Mouse (Mus musculus) MEL (cell line): ENCODE results near the gene Scap. TPM values are rescaled to one million over a fixed set of nuclear protein-coding genes. Genes with fewer than 3 reads are reported as not detected.

Experiments
- DNase-seq: peaks from one replicate; pipeline ENCODE4 v3.0.0; 2011; ENCODE audit warnings: low read depth, low spot score
- H3K27ac ChIP-seq: 2 replicates; pipeline ENCODE4 v1.5.1; 2012; ENCODE audit warnings: low read depth, mild to moderate bottlenecking, control low read depth, low read length, moderate library complexity; ENCODE audit not compliant: control insufficient read depth
- H3K27me3 ChIP-seq, 2 experiments: fragments of 150-350 bp in 1 of 2; sonication (generic) in 1 of 2; 2 replicates each; pipeline ENCODE4 v1.6.1; 2012; ENCODE audit warnings: low read length in 2 of 2, mild to moderate bottlenecking in 2 of 2, improper control_type of control experiment in 1 of 2, moderate library complexity in 1 of 2; ENCODE audit not compliant: insufficient read depth in 2 of 2, control insufficient read depth in 1 of 2
- H3K36me3 ChIP-seq, 2 experiments: 2 replicates each; pipeline ENCODE4 v1.6.1; 2012 to 2014; ENCODE audit warnings: low read length in 2 of 2, improper control_type of control experiment in 1 of 2, inconsistent platforms in 1 of 2, mild to moderate bottlenecking in 1 of 2; ENCODE audit not compliant: insufficient read depth in 2 of 2, control insufficient read depth in 1 of 2
- H3K4me1 ChIP-seq, 2 experiments: fragments of 150-350 bp in 1 of 2; sonication (generic) in 1 of 2; 2 replicates each; pipeline ENCODE4 v1.6.1; 2012; ENCODE audit warnings: low read length in 2 of 2, improper control_type of control experiment in 1 of 2, mild to moderate bottlenecking in 1 of 2; ENCODE audit not compliant: insufficient read depth in 2 of 2, control insufficient read depth in 1 of 2
- H3K4me3 ChIP-seq, 2 experiments: fragments of 150-350 bp in 1 of 2; sonication (generic) in 1 of 2; 2 replicates each; pipeline ENCODE4 v1.5.1; 2012; ENCODE audit warnings: low read depth in 2 of 2, low read length in 2 of 2, mild to moderate bottlenecking in 2 of 2, moderate library complexity in 2 of 2, control low read depth in 1 of 2, improper control_type of control experiment in 1 of 2; ENCODE audit not compliant: control insufficient read depth in 1 of 2, insufficient read depth in 1 of 2
- H3K79me2 ChIP-seq: 2 replicates; pipeline ENCODE4 v1.6.1; 2012; ENCODE audit warnings: mild to moderate bottlenecking, low read length, moderate library complexity; ENCODE audit not compliant: control insufficient read depth, poor library complexity, insufficient read depth
- H3K9ac ChIP-seq: 2 replicates; pipeline ENCODE4 v1.6.1; 2012; ENCODE audit warnings: low read depth, mild to moderate bottlenecking, control low read depth, low read length, moderate library complexity; ENCODE audit not compliant: control insufficient read depth, poor library complexity, severe bottlenecking
- H3K9me3 ChIP-seq: fragments of 150-350 bp; sonication (generic); replicated peaks from 2 replicates; pipeline ENCODE4 v1.6.1; 2012; ENCODE audit warnings: mild to moderate bottlenecking, low read length, improper control_type of control experiment, moderate library complexity; ENCODE audit not compliant: insufficient read depth
- CHD2 ChIP-seq: IDR thresholded peaks from 2 replicates; pipeline ENCODE4 v1.6.1; 2011; ENCODE audit warnings: low read length, improper control_type of control experiment
- CTCF ChIP-seq, 3 experiments: IDR thresholded peaks in 2 of 3; conservative IDR thresholded peaks in 1 of 3; 2 replicates each; pipeline ENCODE4 v1.5.1; 2011 to 2012; ENCODE audit warnings: low read length in 3 of 3, low read depth in 2 of 3, mild to moderate bottlenecking in 2 of 3, improper control_type of control experiment in 1 of 3, inconsistent platforms in 1 of 3, mixed read lengths in 1 of 3, moderate library complexity in 1 of 3; ENCODE audit not compliant: control insufficient read depth in 1 of 3, insufficient read depth in 1 of 3, poor library complexity in 1 of 3, severe bottlenecking in 1 of 3
- E2F4 ChIP-seq: IDR thresholded peaks from 2 replicates; pipeline ENCODE4 v1.6.1; 2011; ENCODE audit warnings: low read depth, low read length, improper control_type of control experiment, borderline replicate concordance
- ELF1 ChIP-seq: IDR thresholded peaks from 2 replicates; pipeline ENCODE4 v1.6.1; 2014; ENCODE audit warnings: low read depth, mild to moderate bottlenecking, inconsistent platforms, low read length, improper control_type of control experiment, moderate library complexity
- EP300 ChIP-seq, 2 experiments: IDR thresholded peaks; 2 replicates each; pipeline ENCODE4 v1.6.1; 2011; ENCODE audit warnings: improper control_type of control experiment in 2 of 2, low read length in 2 of 2, low read depth in 1 of 2, mild to moderate bottlenecking in 1 of 2
- ETS1 ChIP-seq: IDR thresholded peaks from 2 replicates; pipeline ENCODE4 v1.6.1; 2012; ENCODE audit warnings: low read depth, mild to moderate bottlenecking, inconsistent platforms, low read length, improper control_type of control experiment, moderate library complexity
- GABPA ChIP-seq: IDR thresholded peaks from 2 replicates; pipeline ENCODE4 v1.6.1; 2012; ENCODE audit warnings: low read depth, mild to moderate bottlenecking, inconsistent platforms, low read length, improper control_type of control experiment, moderate library complexity
- MAFK ChIP-seq: IDR thresholded peaks from 2 replicates; pipeline ENCODE4 v1.6.1; 2011; ENCODE audit warnings: low read depth, mild to moderate bottlenecking, low read length, improper control_type of control experiment, borderline replicate concordance
- MAX ChIP-seq: IDR thresholded peaks from 2 replicates; pipeline ENCODE4 v1.6.1; 2011; ENCODE audit warnings: low read length, improper control_type of control experiment
- MAZ ChIP-seq: IDR thresholded peaks from 2 replicates; pipeline ENCODE4 v1.6.1; 2012; ENCODE audit warnings: low read depth, mild to moderate bottlenecking, inconsistent platforms, low read length, improper control_type of control experiment
- MYB ChIP-seq: IDR thresholded peaks from 2 replicates; pipeline ENCODE4 v1.6.1; 2011; ENCODE audit warnings: mild to moderate bottlenecking, low read depth, low read length, improper control_type of control experiment
- NELFE ChIP-seq: IDR thresholded peaks from 2 replicates; pipeline ENCODE4 v1.6.1; 2011; ENCODE audit warnings: low read depth, low read length, improper control_type of control experiment
- NRF1 ChIP-seq: IDR thresholded peaks from 2 replicates; pipeline ENCODE4 v1.6.1; 2014; ENCODE audit warnings: low read depth, mild to moderate bottlenecking, inconsistent platforms, low read length, improper control_type of control experiment, moderate library complexity; ENCODE audit not compliant: poor library complexity, insufficient read depth, severe bottlenecking
- POLR2A ChIP-seq, 2 experiments: IDR thresholded peaks; 2 replicates each; pipeline ENCODE4 v1.6.1; 2011 to 2012; ENCODE audit warnings: low read length in 2 of 2, mild to moderate bottlenecking in 2 of 2, control low read depth in 1 of 2, improper control_type of control experiment in 1 of 2, low read depth in 1 of 2, moderate library complexity in 1 of 2; ENCODE audit not compliant: control insufficient read depth in 1 of 2, insufficient read depth in 1 of 2, poor library complexity in 1 of 2
- POLR2AphosphoS2 ChIP-seq: IDR thresholded peaks from 2 replicates; pipeline ENCODE4 v1.6.1; 2011; ENCODE audit warnings: low read length, improper control_type of control experiment
- POLR2AphosphoS5 ChIP-seq: IDR thresholded peaks from 2 replicates; pipeline ENCODE4 v1.6.1; 2012; ENCODE audit warnings: low read depth, borderline replicate concordance, mild to moderate bottlenecking, inconsistent platforms, low read length, moderate library complexity, mixed read lengths
- RAD21 ChIP-seq: IDR thresholded peaks from 2 replicates; pipeline ENCODE4 v1.6.1; 2011; ENCODE audit warnings: mild to moderate bottlenecking, low read depth, low read length, improper control_type of control experiment
- RCOR1 ChIP-seq: IDR thresholded peaks from 2 replicates; pipeline ENCODE4 v1.6.1; 2012; ENCODE audit warnings: low read depth, mild to moderate bottlenecking, inconsistent platforms, low read length, improper control_type of control experiment
- SMC3 ChIP-seq: IDR thresholded peaks from 2 replicates; pipeline ENCODE4 v1.6.1; 2011; ENCODE audit warnings: low read depth, low read length, improper control_type of control experiment
- TBP ChIP-seq: IDR thresholded peaks from 2 replicates; pipeline ENCODE4 v1.8.0; 2011; ENCODE audit warnings: low read depth, low read length, improper control_type of control experiment
- TCF12 ChIP-seq: IDR thresholded peaks from 2 replicates; pipeline ENCODE4 v1.6.1; 2014; ENCODE audit warnings: low read depth, mild to moderate bottlenecking, inconsistent platforms, low read length, improper control_type of control experiment, moderate library complexity
- USF2 ChIP-seq, 2 experiments: IDR thresholded peaks; 2 replicates each; pipeline ENCODE4 v1.6.1; 2011 to 2012; ENCODE audit warnings: improper control_type of control experiment in 2 of 2, low read length in 2 of 2, borderline replicate concordance in 1 of 2, inconsistent platforms in 1 of 2, low read depth in 1 of 2, mild to moderate bottlenecking in 1 of 2; ENCODE audit not compliant: insufficient read depth in 1 of 2
- ZKSCAN1 ChIP-seq: IDR thresholded peaks from 2 replicates; pipeline ENCODE4 v1.6.1; 2012; ENCODE audit warnings: low read depth, mild to moderate bottlenecking, inconsistent platforms, low read length, improper control_type of control experiment, moderate library complexity
- ZMIZ1 ChIP-seq: IDR thresholded peaks from 2 replicates; pipeline ENCODE4 v1.6.1; 2012; ENCODE audit warnings: low read depth, mild to moderate bottlenecking, inconsistent platforms, low read length, improper control_type of control experiment, moderate library complexity
- polyA plus RNA-seq, 2 experiments: library from polyadenylated mRNA; stranded (reverse) in 1 of 2; unstranded in 1 of 2; fragments of >175 nt in 1 of 2; fragments of >200 nt in 1 of 2; gene quantifications; 2 replicates each; pipeline versions ENCODE4 v1.2.1 to v1.2.4; 2012; ENCODE audit warnings: low replicate concordance in 2 of 2, low read depth in 1 of 2; ENCODE audit not compliant: insufficient read length in 2 of 2, insufficient read depth in 1 of 2, missing spikeins in 1 of 2
- total RNA-seq: library from RNA; depleted of rRNA; stranded (reverse); fragments of 300-350 nt; gene quantifications from 2 replicates; pipeline ENCODE4 v1.2.3, GENCODE M21; 2012

Scap gene
- total and polyA plus RNA-seq, 3 experiments: 59.4 to 88.8 TPM; not detected in 1

DNA sequence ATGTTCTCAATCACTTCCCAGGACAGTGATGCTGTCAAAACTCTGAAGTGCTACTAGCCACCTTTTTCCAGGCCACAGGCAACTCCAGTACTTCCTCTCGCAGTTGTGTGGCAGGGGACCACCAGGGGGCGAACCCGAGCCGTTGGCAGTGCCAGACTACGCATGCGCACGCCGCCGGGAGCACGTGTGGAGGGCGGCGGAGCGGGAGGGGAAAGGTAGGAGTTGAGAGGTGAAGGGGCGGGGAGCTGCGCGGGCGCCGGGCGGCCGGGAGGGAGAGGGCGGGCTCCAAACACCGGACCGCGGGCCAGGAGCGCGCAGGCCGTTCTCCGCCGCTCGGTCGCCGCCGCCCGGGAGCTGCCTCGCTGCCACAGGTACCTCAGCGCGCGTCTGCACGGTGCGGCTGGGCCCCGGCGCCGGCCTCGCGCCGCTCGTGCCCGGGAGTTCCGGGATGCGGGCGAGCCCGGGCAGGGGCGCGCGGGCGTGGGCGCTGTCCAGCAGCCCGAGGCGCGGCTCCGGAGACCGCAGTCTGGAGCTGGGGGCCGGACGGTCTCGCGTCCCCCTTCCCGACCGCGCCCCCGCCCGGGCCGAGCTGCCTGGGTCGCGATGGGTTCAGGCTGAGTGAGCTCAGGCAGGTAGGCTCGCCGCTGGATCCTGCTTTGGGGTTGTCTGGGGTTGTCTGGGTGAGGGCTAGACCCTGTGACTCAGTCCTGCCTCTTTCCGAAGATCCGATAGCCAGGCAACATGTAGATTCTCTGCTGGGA is at the start of gene Scap (continued):
- no peak for TF ChIP-seq ZKSCAN1
- peak; percentile 63 for TF ChIP-seq SMC3
- TF ChIP-seq RCOR1: peak; percentile 40; the same call in 1 of the 2 replicates
- peak; percentile 96 for TF ChIP-seq NRF1
- TF ChIP-seq ELF1: peak; percentile 75

DNA sequence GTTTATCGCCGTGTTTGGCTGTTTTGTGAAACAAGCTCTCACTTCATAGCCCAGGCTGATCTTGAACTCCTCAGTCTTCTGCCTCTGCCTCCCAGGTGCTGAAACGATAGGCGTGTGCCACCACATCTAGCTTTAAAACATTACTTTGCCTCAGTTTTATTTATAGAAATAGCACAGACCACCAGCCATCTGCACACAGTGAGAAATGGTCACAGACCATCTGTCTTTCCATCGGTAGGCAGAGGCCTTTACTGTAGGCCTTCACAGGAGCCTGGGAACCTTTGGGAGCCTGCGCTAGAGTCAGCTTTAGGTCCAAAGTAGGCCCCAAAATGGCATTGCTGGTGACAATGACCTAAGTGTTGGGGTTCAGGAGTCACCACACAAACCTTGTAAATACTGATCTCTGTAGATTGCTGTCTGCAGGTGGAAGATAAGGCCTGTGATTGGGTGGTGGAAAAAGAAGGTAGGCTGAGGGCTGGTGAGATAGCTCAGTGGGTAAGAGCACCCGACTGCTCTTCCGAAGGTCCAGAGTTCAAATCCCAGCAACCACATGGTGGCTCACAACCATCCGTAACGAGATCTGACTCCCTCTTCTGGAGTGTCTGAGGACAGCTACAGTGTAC is 48.9 kb upstream of the Scap start:
- H3K4me3 ChIP-seq: no peak overlapping the region
- H3K4me1 ChIP-seq: no peaks in the 10 kb centered on the region
- no peaks in the 10 kb centered on the region for H3K27me3 ChIP-seq
- no peaks in the 10 kb centered on the region for H3K79me2 ChIP-seq
- TF ChIP-seq CHD2: no peak
- TF ChIP-seq MAZ: no peak
- peak; percentile 55; the same call in 1 of the 2 replicates for TF ChIP-seq TBP
- no peak for TF ChIP-seq MAFK
- TF ChIP-seq TCF12: no peak
- TF ChIP-seq, all 39 proteins: peak for 1
- DNase-seq: no peak
- Histone ChIP-seq H3K9me3 (no peaks in the 10 kb centered on the region), H3K27ac (no peak overlapping the region), H3K36me3 (no peaks in the 10 kb centered on the region), H3K9ac (no peak overlapping the region)

DNA sequence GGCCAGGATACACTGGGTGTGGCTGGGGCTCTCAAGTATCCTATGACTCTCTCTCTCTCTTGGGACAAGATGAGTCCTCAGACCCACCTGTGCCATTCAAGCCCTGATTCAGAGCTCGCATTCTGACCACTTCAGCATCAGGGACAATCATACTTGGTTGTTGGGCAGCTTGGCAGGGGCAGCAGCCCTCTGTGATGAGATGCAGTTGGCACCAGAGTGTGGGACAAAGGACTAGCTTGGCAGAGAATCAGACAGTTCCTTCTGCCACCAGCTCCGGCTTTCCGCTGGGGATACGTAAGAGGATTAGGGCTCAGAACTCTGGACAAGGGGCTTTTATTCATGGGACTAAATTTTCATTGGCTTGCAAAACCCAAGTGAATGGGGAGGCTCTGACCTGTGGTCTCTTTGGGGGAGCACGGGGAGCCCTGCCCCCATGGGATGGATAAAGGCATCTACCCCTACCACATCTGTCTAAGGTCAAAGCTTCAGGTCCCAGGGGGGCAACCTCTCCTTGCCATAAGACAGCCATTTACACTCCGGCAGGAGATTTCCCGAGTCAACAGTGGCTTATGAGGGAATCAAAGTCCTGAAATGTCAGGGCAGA is 45.7 kb upstream of the Scap start:
- no peaks in the 10 kb centered on the region for H3K9me3 ChIP-seq
- H3K79me2 ChIP-seq: no peaks in the 10 kb centered on the region
- no peak overlapping the region for H3K4me3 ChIP-seq
- no peaks in the 10 kb centered on the region for H3K36me3 ChIP-seq
- TF ChIP-seq NRF1 (no peak), ZMIZ1 (no peak), RAD21 (no peak), POLR2AphosphoS2 (no peak), USF2 (IDR thresholded peaks at IDR 0.05; ENCODE audit: borderline replicate concordance in 1 of 2, insufficient read depth in 1 of 2, low read depth in 1 of 2, low read length in 2 of 2) (no peak), MAFK (no peak), E2F4 (no peak), ETS1 (no peak), POLR2AphosphoS5 (no peak), NELFE (no peak), GABPA (no peak), SMC3 (no peak), MAX (no peak), RCOR1 (no peak), CTCF (IDR thresholded peaks at IDR 0.05 in 2 of 3, conservative IDR thresholded peaks at IDR 0.05 in 1 of 3; ENCODE audit: control insufficient read depth in 1 of 3, insufficient read depth in 1 of 3, low read depth in 2 of 3, low read length in 3 of 3, poor library complexity in 1 of 3, severe bottlenecking in 1 of 3) (no peak), POLR2A (IDR thresholded peaks at IDR 0.05; ENCODE audit: control insufficient read depth in 1 of 2, insufficient read depth in 1 of 2, low read depth in 1 of 2, low read length in 2 of 2, poor library complexity in 1 of 2) (no peak), EP300 (IDR thresholded peaks at IDR 0.05; ENCODE audit: low read depth in 1 of 2, low read length in 2 of 2) (no peak), ZKSCAN1 (no peak), MYB (no peak)
- DNase-seq: no peak
- H3K4me1 ChIP-seq: no peaks in the 10 kb centered on the region
- no peak overlapping the region for H3K27ac ChIP-seq
- no peak overlapping the region for H3K9ac ChIP-seq
- no peaks in the 10 kb centered on the region for H3K27me3 ChIP-seq
